Mouse (Mus musculus) forebrain, embryonic 11.5 days (tissue): ENCODE measurements around the gene Phf11d. TPM values are rescaled to one million over a fixed set of nuclear protein-coding genes. Genes with fewer than 3 reads are reported as not detected.
"Not testable (repeated sequence)": the region's sequence is repeated elsewhere in the genome, so short reads cannot be mapped to it uniquely, and the experiment has no call there.

ENCODE experiments used
- ATAC-seq: fragments of 200-750 bp; cut with Nextera tagmentation; replicated peaks from 2 replicates; pipeline ENCODE4 v1.8.0; 2017; ENCODE audit warnings: moderate TSS enrichment; ENCODE audit not compliant: low FRiP score
- DNase-seq: peaks from one replicate; pipeline ENCODE4 v3.0.0-alpha.2; 2017; ENCODE audit warnings: low spot score
- H3K27ac ChIP-seq: fragments of 300-500 bp; sonication (generic); 2 replicates; pipeline ENCODE4 v1.5.1; 2014; ENCODE audit warnings: low read depth, low read length
- H3K27me3 ChIP-seq: fragments of 300-500 bp; sonication (generic); 2 replicates; pipeline ENCODE4 v1.6.1; 2014; ENCODE audit warnings: mild to moderate bottlenecking, low read length, mixed read lengths; ENCODE audit not compliant: control insufficient read depth, insufficient read depth
- H3K36me3 ChIP-seq: fragments of 300-500 bp; sonication (generic); 2 replicates; pipeline ENCODE4 v1.6.1; 2014; ENCODE audit warnings: mild to moderate bottlenecking, low read length, moderate library complexity, mixed read lengths; ENCODE audit not compliant: control insufficient read depth, insufficient read depth
- H3K4me1 ChIP-seq: fragments of 300-500 bp; sonication (generic); replicated peaks from 2 replicates; pipeline ENCODE4 v1.6.1; 2014; ENCODE audit warnings: low read length, mixed read lengths; ENCODE audit not compliant: control insufficient read depth, insufficient read depth
- H3K4me2 ChIP-seq: fragments of 300-500 bp; sonication (generic); 2 replicates; pipeline ENCODE4 v1.6.1; 2014; ENCODE audit warnings: low read depth, mild to moderate bottlenecking, low read length, moderate library complexity, mixed read lengths; ENCODE audit not compliant: severe bottlenecking
- H3K4me3 ChIP-seq: fragments of 300-500 bp; sonication (generic); 2 replicates; pipeline ENCODE4 v1.5.1; 2014; ENCODE audit warnings: low read depth, low read length
- H3K9ac ChIP-seq: fragments of 300-500 bp; sonication (generic); 2 replicates; pipeline ENCODE4 v1.6.1; 2014; ENCODE audit warnings: low read length
- H3K9me3 ChIP-seq: fragments of 300-500 bp; sonication (generic); 2 replicates; pipeline ENCODE4 v1.6.1; 2016; ENCODE audit warnings: low read length, mixed read lengths; ENCODE audit not compliant: control insufficient read depth
- WGBS: fragments of 180-500 bp; shearing (Covaris S2); extraction: QIAGEN DNeasy Blood & Tissue Kit; methylation state at CpG from one replicate; pipeline ENCODE4 v1.1.7; 2014; 5-methylcytosine and 5-hydroxymethylcytosine counted together
- polyA plus RNA-seq: library from polyadenylated mRNA; unstranded; fragments of >200 nt; fragmentation: Nextera tagmentation; extraction: Ambion mirVana; gene quantifications from 2 replicates; pipeline ENCODE4 v1.2.1, GENCODE M21; 2014

The Phf11d gene
- polyA plus RNA-seq, 1 experiment from 2014 or later = 0.24 TPM

GRCm38 (mm10) chr14:59341189-59341588 lies 24.1 kb downstream of the Phf11d start, which contains the start of gene Phf11b:
Gene Phf11b (minus strand): TSS chr14:59341351.
- 63% methylated on average over 1 of the region's 1 CpGs for WGBS
- H3K36me3 ChIP-seq, H3K4me3 ChIP-seq, H3K27me3 ChIP-seq, H3K4me1 ChIP-seq, H3K9me3 ChIP-seq, H3K9ac ChIP-seq, H3K4me2 ChIP-seq, H3K27ac ChIP-seq, ATAC-seq, DNase-seq: not testable (repeated sequence)

DNA sequence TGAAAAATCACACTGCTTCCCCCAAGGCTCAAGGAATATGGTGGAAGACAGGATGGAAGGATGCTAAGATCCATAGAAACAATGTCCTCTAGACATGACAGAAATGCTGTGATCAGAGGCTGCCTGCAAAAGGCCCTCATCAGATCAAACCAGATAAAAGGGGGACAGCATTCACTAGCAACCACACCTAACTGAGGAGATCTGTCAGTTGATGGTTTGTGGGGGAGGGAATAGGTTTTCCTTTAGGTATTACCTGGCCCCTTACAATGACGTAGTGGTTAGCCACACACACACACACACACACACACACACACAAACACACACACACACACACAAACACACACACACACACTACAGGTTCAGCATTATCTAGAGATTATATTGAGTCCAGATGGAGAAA lies 25.7 kb downstream of the Phf11d start:
- ATAC-seq (no peak), DNase-seq (no peak)
- no peaks in the 10 kb centered on the region for H3K9me3 ChIP-seq
- H3K4me1 ChIP-seq = no peaks in the 10 kb centered on the region
- no peak overlapping the region for H3K4me3 ChIP-seq
- WGBS = 77% methylated on average over 1 of the region's 1 CpGs
- no peaks in the 10 kb centered on the region for H3K27me3 ChIP-seq
- no peak overlapping the region for H3K4me2 ChIP-seq
- H3K9ac ChIP-seq = no peak overlapping the region
- no peaks in the 10 kb centered on the region for H3K36me3 ChIP-seq
- no peak overlapping the region for H3K27ac ChIP-seq

DNA sequence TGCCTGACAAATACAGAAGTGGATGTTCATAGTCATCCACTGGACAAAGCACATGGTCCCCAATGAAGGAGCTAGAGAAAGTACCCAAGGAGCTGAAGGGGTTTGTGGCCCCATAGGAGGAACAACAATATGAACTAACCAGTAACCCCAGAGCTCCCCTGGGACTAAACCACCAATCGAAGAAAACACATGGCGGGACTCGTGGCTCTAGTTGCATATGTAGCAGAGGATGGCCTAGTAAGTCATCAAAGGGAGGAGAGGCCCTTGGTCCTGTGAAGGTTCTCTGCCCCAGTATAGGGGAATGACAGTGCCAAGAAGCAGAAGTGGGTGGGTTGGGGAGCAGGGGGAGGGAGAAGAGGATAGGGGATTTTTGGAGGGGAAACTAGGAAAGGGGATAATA lies 29.2 kb downstream of the Phf11d start:
- H3K4me2 ChIP-seq, H3K4me1 ChIP-seq, H3K27ac ChIP-seq, H3K27me3 ChIP-seq, ATAC-seq, H3K36me3 ChIP-seq, H3K4me3 ChIP-seq, H3K9me3 ChIP-seq, DNase-seq, H3K9ac ChIP-seq: not testable (repeated sequence)
- 88% methylated on average over 3 of the region's 3 CpGs for WGBS

DNA sequence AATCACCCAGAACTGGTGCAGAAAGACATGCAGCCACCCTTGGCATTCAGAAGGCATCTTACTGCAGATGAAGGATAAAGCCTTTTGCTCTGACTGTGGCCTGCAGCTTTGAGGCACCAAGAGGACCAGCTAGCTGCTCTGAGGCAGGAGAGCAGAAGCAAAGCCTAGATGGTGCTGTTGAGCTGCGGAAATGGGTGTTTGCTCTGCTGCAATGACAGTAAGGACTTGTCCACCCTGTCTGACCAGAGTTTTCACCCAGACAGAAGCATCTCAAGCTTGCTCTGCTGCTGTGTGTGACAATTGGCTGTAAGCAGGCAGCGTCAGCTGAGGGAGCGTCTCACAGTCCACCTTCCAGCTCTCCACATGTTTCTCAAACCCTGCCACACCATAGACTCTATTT lies 34.8 kb downstream of the Phf11d start:
- not testable (repeated sequence) for H3K9ac ChIP-seq, ATAC-seq, H3K27ac ChIP-seq, H3K4me3 ChIP-seq, H3K4me2 ChIP-seq, H3K27me3 ChIP-seq, H3K36me3 ChIP-seq, H3K4me1 ChIP-seq, H3K9me3 ChIP-seq
- peak; percentile 48 for DNase-seq
- 58% methylated on average over 3 of the region's 3 CpGs for WGBS

- WGBS = 85% methylated on average over 6 of the region's 6 CpGs
- H3K27ac ChIP-seq, H3K4me3 ChIP-seq, ATAC-seq, H3K4me1 ChIP-seq, H3K9me3 ChIP-seq, DNase-seq, H3K27me3 ChIP-seq, H3K9ac ChIP-seq, H3K4me2 ChIP-seq, H3K36me3 ChIP-seq: not testable (repeated sequence)
Observed at GRCm38 (mm10) chr14:59319970-59320369, 45.3 kb downstream of the Phf11d start.

DNA sequence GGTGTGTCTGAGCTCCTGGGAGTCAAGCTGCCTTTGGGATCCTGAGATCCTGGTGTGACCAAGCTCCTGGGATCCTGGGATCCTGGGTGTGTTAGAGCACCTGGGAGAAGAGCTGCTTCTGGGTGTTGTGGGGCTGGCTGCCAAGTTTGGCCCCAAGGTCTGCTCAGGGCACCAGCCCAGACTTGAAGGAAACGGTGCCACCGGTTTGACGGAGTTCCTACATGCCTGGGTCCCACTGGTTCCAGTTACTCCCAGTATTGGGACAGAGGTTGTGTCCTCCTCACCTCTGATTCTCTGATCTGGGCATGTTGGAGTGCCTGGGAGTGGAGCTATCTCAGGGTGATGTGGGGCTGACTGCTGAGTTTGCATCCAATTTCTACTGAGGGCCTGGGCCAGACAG lies 46.2 kb downstream of the Phf11d start:
- not testable (repeated sequence) for H3K27me3 ChIP-seq, H3K36me3 ChIP-seq, ATAC-seq, H3K27ac ChIP-seq, H3K4me3 ChIP-seq, H3K9me3 ChIP-seq, H3K4me1 ChIP-seq, DNase-seq, H3K4me2 ChIP-seq, H3K9ac ChIP-seq
- WGBS = 98% methylated on average over 3 of the region's 3 CpGs

Other genes with a start within 250 kb of the Phf11d start
- gene 1700129C05Rik, start 222.6 kb downstream of the Phf11d start, polyA plus RNA-seq = not detected in 2 replicates
- gene Gm5142, start 186.7 kb downstream of the Phf11d start, polyA plus RNA-seq = not detected in 2 replicates
- gene Rcbtb1, start 164.3 kb downstream of the Phf11d start, polyA plus RNA-seq = 133 and 148 TPM in 2 replicates
- 0.23 TPM in 1 of 2 replicates, not detected in the other for gene Gm6904, start 105.3 kb downstream of the Phf11d start, polyA plus RNA-seq
- not detected in 2 replicates for gene Phf11a, start 67.9 kb downstream of the Phf11d start, polyA plus RNA-seq
- gene Phf11b, start 24.1 kb downstream of the Phf11d start, polyA plus RNA-seq = 0.21 and 0.33 TPM in 2 replicates
- gene Phf11c, start 29.9 kb upstream of the Phf11d start, polyA plus RNA-seq = 0.67 and 0.76 TPM in 2 replicates
- 12.5 and 12.7 TPM in 2 replicates for gene Setdb2, start 75.4 kb upstream of the Phf11d start, polyA plus RNA-seq
- gene Cab39l, start 75.5 kb upstream of the Phf11d start, polyA plus RNA-seq = 43.4 and 47.7 TPM in 2 replicates
- gene Cdadc1, start 232.5 kb upstream of the Phf11d start, polyA plus RNA-seq = 25.6 and 26.2 TPM in 2 replicates